Mouse (Mus musculus): ENCODE data around the gene Mbip. TPM values are rescaled to one million over a fixed set of nuclear protein-coding genes. Genes with fewer than 3 reads are reported as not detected.

The Mbip gene
- polyA plus RNA-seq, 1 experiment = 5.5 TPM

- no peak for DNase-seq (ENCODE audit: low read depth)
Observed at GRCm38 (mm10) chr12:56295160-56295559, 50.5 kb downstream of the Mbip start.

GRCm38 (mm10) chr12:56288548-56288947, 57.1 kb downstream of the Mbip start:
- no peak for DNase-seq (ENCODE audit: low read depth)

GRCm38 (mm10) chr12:56286828-56287227, 58.9 kb downstream of the Mbip start:
- no peak for DNase-seq (ENCODE audit: low read depth)

GRCm38 (mm10) chr12:56284210-56284609, 61.5 kb downstream of the Mbip start:
- no peak for DNase-seq (ENCODE audit: low read depth)

GRCm38 (mm10) chr12:56281649-56282048, 64.0 kb downstream of the Mbip start:
- DNase-seq (ENCODE audit: low read depth) = no peak

Other genes with a start within 250 kb of the Mbip start
- not detected in 2 replicates for gene Nkx2-1, start 191.0 kb upstream of the Mbip start, polyA plus RNA-seq (2012; rRNA removed)

Measured in gonadal fat pad, adult 2 months (tissue).